Mouse (Mus musculus): ENCODE measurements around the gene Acot8.

- TF ChIP-seq EP300 (IDR thresholded peaks at IDR 0.05; ENCODE audit: insufficient read depth, low read depth, low read length) (no peak), CTCF (IDR thresholded peaks at IDR 0.05; ENCODE audit: low read depth, low read length) (no peak)
These were observed 12.1 kb downstream of the Acot8 start for GRCm38 (mm10) chr2:164792400-164793190.
